Comparison of ENCODE assay signal across 8 mouse cellular contexts in genomic region chr1:65178126-65178901, GRCm38 (mm10). TPM values are rescaled to one million over a fixed set of nuclear protein-coding genes. Genes with fewer than 3 reads are reported as not detected.
DNase-seq lines count a peak whose midpoint lies in the region; ATAC-seq lines count a peak whose summit lies in the region.

No protein-coding gene starts in this region.

- peak; percentile 89 for ATAC-seq in intestine, embryonic 14.5 days (replicated peaks; ENCODE audit: low FRiP score, low TSS enrichment, low read depth)

- no peaks in the 10 kb centered on the region for H3K9me3 ChIP-seq in intestine, embryonic 14.5 days (ENCODE audit: control insufficient read depth, low read length)

- WGBS in intestine, embryonic 14.5 days: 1% methylated on average over 27 of the region's 27 CpGs

- intact Hi-C loops in gastrocnemius, postnatal 14 days (cut with DNase I; ENCODE audit: low total_unique reads): no loop called here
- intact Hi-C loops in left cerebral cortex, postnatal 14 days (cut with DNase I): loop anchor here (5.0 kb wide), 1 partner anchor 131 kb away; no protein-coding TSS in a partner anchor

- peak overlapping the region; percentile 72 for H3K9ac ChIP-seq in intestine, embryonic 14.5 days (ENCODE audit: low read length)

- peaks cover 13% of the 10 kb centered on the region for H3K36me3 ChIP-seq in intestine, embryonic 14.5 days (ENCODE audit: control insufficient read depth, insufficient read depth, low read length)

- DNase-seq in adrenal gland, adult (ENCODE audit: inconsistent age in 2 of 2, low spot score in 1 of 2): peak; percentile 97 to 99
- DNase-seq in embryo, embryonic 10.5 days (ENCODE audit: low spot score): peak; percentile 96
- peak; percentile 94 for DNase-seq in gastrocnemius, postnatal 14 days
- peak; percentile 95 for DNase-seq in intestine, embryonic 14.5 days (ENCODE audit: low spot score)
- peak; percentile 91 to 94 for DNase-seq in left cerebral cortex, postnatal 14 days (ENCODE audit: low spot score in 2 of 2)
- DNase-seq in mesoderm, embryonic 11.5 days (ENCODE audit: low read depth, low spot score): peak; percentile 94
- peak; percentile 86 to 90 for DNase-seq in right cerebral cortex, postnatal 36 days (ENCODE audit: low spot score in 2 of 2)
- peak; percentile 94 for DNase-seq in yolk sac, embryonic 10.5 days (ENCODE audit: low spot score)

- H3K27me3 ChIP-seq in intestine, embryonic 14.5 days (replicated peaks; ENCODE audit: control insufficient read depth, insufficient read depth, low read length): no peaks in the 10 kb centered on the region

- peak overlapping the region; percentile 78 for H3K4me3 ChIP-seq in intestine, embryonic 14.5 days (ENCODE audit: low read depth, low read length)

- H3K27ac ChIP-seq in intestine, embryonic 14.5 days (ENCODE audit: low read depth): peak overlapping the region; percentile 98

- H3K4me2 ChIP-seq in intestine, embryonic 14.5 days (ENCODE audit: low read length): peak overlapping the region; percentile 76

- peaks cover 8% of the 10 kb centered on the region; the same call in 1 of the 2 replicates for H3K4me1 ChIP-seq in intestine, embryonic 14.5 days (replicated peaks; ENCODE audit: control insufficient read depth, insufficient read depth, low read length)

RNA-seq across cellular contexts. Expression of gene Idh1, which starts 8.0 kb away (rescaled TPM):
- total RNA-seq in gastrocnemius, postnatal 14 days (2021): 10 to 100 TPM; 39.9 to 51.1 TPM
- 196 and 199 TPM in 2 replicates for polyA plus RNA-seq in intestine, embryonic 14.5 days (2014; fragmentation: Nextera tagmentation; extraction: Ambion mirVana)
- 10 to 100 TPM; 52.8 to 67.6 TPM for total RNA-seq in left cerebral cortex, postnatal 14 days (2021)

RNA-seq across cellular contexts. Expression of gene Pikfyve, which starts 8.2 kb away (rescaled TPM):
- total RNA-seq in gastrocnemius, postnatal 14 days (2021): 1 to 10 TPM; 8.5 to 8.9 TPM
- polyA plus RNA-seq in intestine, embryonic 14.5 days (2014; fragmentation: Nextera tagmentation; extraction: Ambion mirVana): 13.6 and 15.5 TPM in 2 replicates
- 10 to 100 TPM; 40.6 to 43.2 TPM for total RNA-seq in left cerebral cortex, postnatal 14 days (2021)

RNA-seq across cellular contexts. Expression of gene D630023F18Rik, which starts 55.3 kb away (rescaled TPM):
- not detected for total RNA-seq in gastrocnemius, postnatal 14 days (2021)
- polyA plus RNA-seq in intestine, embryonic 14.5 days (2014; fragmentation: Nextera tagmentation; extraction: Ambion mirVana): 0.22 TPM in 1 of 2 replicates, not detected in the other
- total RNA-seq in left cerebral cortex, postnatal 14 days (2021): 10 to 100 TPM; 10.5 to 15.8 TPM

RNA-seq across cellular contexts. Expression of gene Gm28845, which starts 59.0 kb away (rescaled TPM):
- not detected for total RNA-seq in gastrocnemius, postnatal 14 days (2021)
- not detected in 2 replicates for polyA plus RNA-seq in intestine, embryonic 14.5 days (2014; fragmentation: Nextera tagmentation; extraction: Ambion mirVana)
- not detected for total RNA-seq in left cerebral cortex, postnatal 14 days (2021)

Comparison
In these comparisons a context has a peak if more than half of its experiments do, and no peak if none do; other contexts are left out.
1. Peak in every context shown above with its lines: DNase-seq, ATAC-seq, H3K4me3 ChIP-seq and H3K27ac ChIP-seq.
2. RNA of gene Pikfyve, which starts 8.2 kb away (total RNA-seq): 40.6 to 43.2 TPM in left cerebral cortex, postnatal 14 days; 8.5 to 8.9 TPM in gastrocnemius, postnatal 14 days; every median in the first group is over 4 times any median in the second.
3. RNA of gene D630023F18Rik, which starts 55.3 kb away (total RNA-seq): 10.5 to 15.8 TPM in left cerebral cortex, postnatal 14 days; not detected in gastrocnemius, postnatal 14 days; every median in the first group is over 10 times any median in the second.